Mouse (Mus musculus): ENCODE measurements around the gene Pkm. TPM values are rescaled to one million over a fixed set of nuclear protein-coding genes. Genes with fewer than 3 reads are reported as not detected.
A peak's percentile ranks its signal among the peaks of the same experiment; 100 is the strongest.

Gene Pkm
- 1,134 and 1,145 TPM in 2 replicates for polyA plus RNA-seq (2014; fragmentation: Nextera tagmentation; extraction: Ambion mirVana)

DNA sequence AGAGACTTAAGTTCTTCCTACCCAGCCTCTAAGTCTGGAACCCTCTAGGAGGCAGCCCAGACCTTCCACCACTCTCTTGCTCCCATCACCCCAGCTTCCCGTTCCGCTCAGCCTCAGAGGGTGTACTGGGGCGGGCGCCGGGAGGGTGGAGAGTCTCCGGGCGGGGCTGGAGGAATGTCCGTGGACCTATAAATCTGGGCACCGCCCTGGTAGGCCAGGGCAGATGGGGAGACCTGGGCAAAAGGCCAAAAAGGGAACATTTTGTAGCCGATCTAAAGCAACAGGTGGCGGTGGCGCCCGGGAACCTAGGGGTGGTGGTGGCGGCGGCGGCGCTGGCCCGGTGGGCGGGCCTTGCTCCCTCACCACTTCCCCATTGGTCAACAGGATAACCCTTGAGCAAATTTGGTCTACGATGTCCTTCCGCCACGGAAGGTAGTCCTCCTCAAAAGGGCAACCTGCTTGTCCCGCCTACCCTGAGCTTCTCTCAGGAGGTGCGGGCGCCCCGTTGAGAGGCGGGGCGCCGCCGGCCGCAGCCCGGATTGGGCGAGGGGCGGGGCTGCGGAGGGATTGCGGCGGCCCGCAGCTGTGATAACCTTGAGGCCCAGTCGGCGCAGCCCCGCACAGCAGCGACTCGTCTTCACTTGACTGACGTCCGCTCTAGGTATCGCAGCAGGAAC is at the start of gene Pkm:
Gene Pkm, plus strand, starts transcription at position 411 of the 677 bp plus-strand sequence.
- ATAC-seq (ENCODE audit: insufficient number of reproducible peaks, insufficient read depth, low FRiP score, low read depth) = peak; percentile 91
- WGBS = under 1% methylated on average over 46 of the region's 46 CpGs
- Histone ChIP-seq H3K9me3 (ENCODE audit: control insufficient read depth, low read depth, low read length) (no peaks in the 10 kb centered on the region), H3K4me3 (ENCODE audit: low read depth, low read length) (peak within 1 kb of the TSS; percentile 79), H3K27ac (ENCODE audit: low read length) (peak within 1 kb of the TSS; percentile 97), H3K9ac (replicated peaks; ENCODE audit: low read depth, low read length) (peak within 1 kb of the TSS; percentile 84), H3K4me2 (replicated peaks; ENCODE audit: low read depth, low read length) (peak within 1 kb of the TSS; percentile 50), H3K4me1 (ENCODE audit: control insufficient read depth, insufficient read depth, low read length) (peaks cover 25% of the 10 kb centered on the region; the same call in 1 of the 2 replicates), H3K36me3 (ENCODE audit: control insufficient read depth, insufficient read depth, low read length) (peaks cover 10% of the 10 kb centered on the region; the same call in 1 of the 2 replicates), H3K27me3 (ENCODE audit: control insufficient read depth, insufficient read depth, low read length) (no peaks in the 10 kb centered on the region)

DNA sequence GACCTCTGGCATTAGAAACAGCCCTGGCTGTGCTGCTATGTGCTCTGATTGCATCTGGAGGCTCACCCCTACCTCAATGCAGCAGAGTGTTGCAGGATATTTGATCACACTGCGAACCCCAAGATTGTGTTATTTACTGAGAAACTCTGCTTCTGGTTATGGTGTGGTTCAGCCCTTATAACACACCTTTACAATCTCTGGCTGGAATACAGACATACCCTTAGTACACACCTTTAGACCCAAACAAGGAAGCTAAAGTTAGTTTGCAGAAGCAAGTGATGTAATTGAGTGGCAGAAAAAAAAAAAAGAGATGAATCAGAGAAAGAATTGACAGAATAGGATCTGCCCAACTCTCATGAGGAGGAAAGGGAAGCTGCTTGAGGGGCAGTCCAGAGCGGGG is 45.2 kb upstream of the Pkm start:
- Histone ChIP-seq H3K36me3 (ENCODE audit: control insufficient read depth, insufficient read depth, low read length) (no peaks in the 10 kb centered on the region), H3K4me1 (ENCODE audit: control insufficient read depth, insufficient read depth, low read length) (no peaks in the 10 kb centered on the region), H3K27ac (ENCODE audit: low read length) (no peak overlapping the region), H3K9me3 (ENCODE audit: control insufficient read depth, low read depth, low read length) (no peaks in the 10 kb centered on the region), H3K9ac (replicated peaks; ENCODE audit: low read depth, low read length) (no peak overlapping the region), H3K4me2 (replicated peaks; ENCODE audit: low read depth, low read length) (no peak overlapping the region), H3K4me3 (ENCODE audit: low read depth, low read length) (no peak overlapping the region), H3K27me3 (ENCODE audit: control insufficient read depth, insufficient read depth, low read length) (no peaks in the 10 kb centered on the region)
- 87% methylated on average over 2 of the region's 2 CpGs for WGBS
- ATAC-seq (ENCODE audit: insufficient number of reproducible peaks, insufficient read depth, low FRiP score, low read depth) = no peak

DNA sequence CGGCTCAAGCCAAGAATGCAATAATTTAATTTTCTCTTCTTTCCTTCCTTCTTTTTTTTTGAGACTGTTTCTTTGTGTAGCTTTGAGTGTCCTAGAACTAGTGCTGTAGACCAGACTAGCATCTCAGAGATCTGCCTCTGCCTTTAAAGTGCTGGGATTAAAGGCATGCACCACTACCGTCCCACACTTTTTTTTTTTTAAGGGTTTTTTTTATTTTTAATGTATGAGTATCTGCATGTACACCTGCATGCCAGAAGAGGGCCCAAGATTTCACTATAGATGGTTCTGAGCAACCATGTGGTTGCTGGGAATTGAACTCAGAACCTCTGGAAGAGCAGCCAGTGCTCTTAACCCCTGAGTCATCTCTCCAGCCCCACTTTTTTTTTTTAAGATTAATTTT is 40.4 kb upstream of the Pkm start:
- no peak overlapping the region for H3K27ac ChIP-seq (ENCODE audit: low read length)
- H3K4me1 ChIP-seq (ENCODE audit: control insufficient read depth, insufficient read depth, low read length) = peaks cover 7% of the 10 kb centered on the region; the same call in 1 of the 2 replicates
- H3K36me3 ChIP-seq (ENCODE audit: control insufficient read depth, insufficient read depth, low read length) = no peaks in the 10 kb centered on the region
- no peaks in the 10 kb centered on the region for H3K27me3 ChIP-seq (ENCODE audit: control insufficient read depth, insufficient read depth, low read length)
- H3K9me3 ChIP-seq (ENCODE audit: control insufficient read depth, low read depth, low read length) = no peaks in the 10 kb centered on the region
- no peak for ATAC-seq (ENCODE audit: insufficient number of reproducible peaks, insufficient read depth, low FRiP score, low read depth)
- H3K4me3 ChIP-seq (ENCODE audit: low read depth, low read length) = no peak overlapping the region
- H3K4me2 ChIP-seq (replicated peaks; ENCODE audit: low read depth, low read length) = no peak overlapping the region
- 76% methylated on average over 2 of the region's 2 CpGs for WGBS
- H3K9ac ChIP-seq (replicated peaks; ENCODE audit: low read depth, low read length) = no peak overlapping the region

DNA sequence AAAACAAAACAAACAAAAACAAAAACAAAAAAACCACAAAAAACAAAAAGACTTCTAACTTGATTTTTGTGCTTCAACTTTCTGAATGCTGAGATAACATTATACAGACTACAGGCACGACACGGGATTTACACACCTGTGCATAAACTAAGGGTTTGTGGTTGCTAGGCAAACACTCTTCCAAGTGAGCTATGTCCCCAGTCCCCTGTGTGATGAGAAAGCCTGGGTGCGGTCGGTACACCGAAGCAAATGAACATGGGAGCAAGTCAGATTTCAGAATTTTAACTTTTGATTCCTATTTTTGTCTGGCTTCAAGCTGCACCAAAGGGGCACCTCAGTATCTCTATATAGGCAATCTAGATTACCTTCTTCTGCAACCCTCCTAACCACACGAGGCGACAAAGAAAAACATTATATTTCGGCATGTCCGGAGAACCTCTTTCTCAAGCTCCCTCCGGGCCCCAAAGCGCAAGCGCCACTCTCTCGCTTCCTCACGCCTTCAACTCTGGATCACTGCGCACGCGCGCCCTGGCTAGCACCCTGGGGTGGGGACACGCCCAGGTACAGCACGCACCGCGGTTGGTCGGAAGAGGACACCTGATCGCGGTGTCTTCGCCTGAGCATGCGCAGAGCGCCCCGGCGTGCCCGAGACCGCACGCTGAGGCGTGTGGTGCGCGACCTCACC is 39.4 kb upstream of the Pkm start, which contains the start of gene Parp6:
Gene Parp6, plus strand, starts transcription at position 663 of the 685 bp plus-strand sequence.
- under 1% methylated on average over 36 of the region's 36 CpGs for WGBS
- Histone ChIP-seq H3K27ac (ENCODE audit: low read length) (peak within 1 kb of the TSS; percentile 86), H3K9ac (replicated peaks; ENCODE audit: low read depth, low read length) (peak within 1 kb of the TSS; percentile 64), H3K4me3 (ENCODE audit: low read depth, low read length) (peak within 1 kb of the TSS; percentile 80), H3K36me3 (ENCODE audit: control insufficient read depth, insufficient read depth, low read length) (no peaks in the 10 kb centered on the region), H3K27me3 (ENCODE audit: control insufficient read depth, insufficient read depth, low read length) (no peaks in the 10 kb centered on the region), H3K4me1 (ENCODE audit: control insufficient read depth, insufficient read depth, low read length) (peaks cover 7% of the 10 kb centered on the region; the same call in 1 of the 2 replicates), H3K9me3 (ENCODE audit: control insufficient read depth, low read depth, low read length) (no peaks in the 10 kb centered on the region), H3K4me2 (replicated peaks; ENCODE audit: low read depth, low read length) (peak within 1 kb of the TSS; percentile 66)
- peak; percentile 100 for ATAC-seq (ENCODE audit: insufficient number of reproducible peaks, insufficient read depth, low FRiP score, low read depth)

DNA sequence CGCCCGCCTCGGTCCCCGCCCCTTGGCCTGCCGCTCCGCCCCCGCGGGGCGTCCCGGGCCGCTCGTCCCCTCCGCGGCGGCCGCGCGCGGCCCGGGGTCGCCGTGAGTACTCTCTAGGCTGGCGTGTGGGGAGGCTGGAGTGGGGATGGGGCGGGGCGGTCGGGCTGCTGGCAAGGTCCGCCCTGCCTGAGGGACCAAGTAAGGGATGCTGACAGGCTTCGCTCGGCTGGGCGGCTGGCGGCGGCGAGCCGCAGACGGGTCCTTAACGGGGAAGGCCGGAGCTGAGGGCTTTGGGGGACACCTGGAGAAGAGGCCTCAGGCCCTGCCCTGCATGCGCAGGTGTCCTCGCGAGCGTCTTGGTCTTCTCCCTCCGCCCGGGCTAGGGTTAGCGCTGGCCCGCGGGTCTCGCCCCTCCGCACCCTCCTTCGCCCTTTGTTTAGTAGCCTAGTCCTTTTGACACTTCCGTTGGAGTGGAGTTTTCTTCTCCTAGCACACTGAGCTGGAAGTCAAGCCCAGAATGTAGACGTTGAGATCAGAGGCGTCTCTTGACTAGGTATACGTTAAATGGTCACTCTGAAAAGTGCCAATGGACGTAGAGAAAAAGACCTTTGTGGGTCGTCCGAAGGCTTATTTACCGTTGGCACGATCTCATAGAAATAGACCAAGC is 38.7 kb upstream of the Pkm start:
- peak overlapping the region; percentile 64 for H3K9ac ChIP-seq (replicated peaks; ENCODE audit: low read depth, low read length)
- ATAC-seq (ENCODE audit: insufficient number of reproducible peaks, insufficient read depth, low FRiP score, low read depth) = no peak
- H3K4me3 ChIP-seq (ENCODE audit: low read depth, low read length) = peak overlapping the region; percentile 80
- peaks cover 6% of the 10 kb centered on the region for H3K36me3 ChIP-seq (ENCODE audit: control insufficient read depth, insufficient read depth, low read length)
- under 1% methylated on average over 58 of the region's 58 CpGs for WGBS
- H3K4me2 ChIP-seq (replicated peaks; ENCODE audit: low read depth, low read length) = peak overlapping the region; percentile 53
- peaks cover 7% of the 10 kb centered on the region; the same call in 1 of the 2 replicates for H3K4me1 ChIP-seq (ENCODE audit: control insufficient read depth, insufficient read depth, low read length)
- no peaks in the 10 kb centered on the region for H3K9me3 ChIP-seq (ENCODE audit: control insufficient read depth, low read depth, low read length)
- H3K27me3 ChIP-seq (ENCODE audit: control insufficient read depth, insufficient read depth, low read length) = no peaks in the 10 kb centered on the region
- peak overlapping the region; percentile 86 for H3K27ac ChIP-seq (ENCODE audit: low read length)

DNA sequence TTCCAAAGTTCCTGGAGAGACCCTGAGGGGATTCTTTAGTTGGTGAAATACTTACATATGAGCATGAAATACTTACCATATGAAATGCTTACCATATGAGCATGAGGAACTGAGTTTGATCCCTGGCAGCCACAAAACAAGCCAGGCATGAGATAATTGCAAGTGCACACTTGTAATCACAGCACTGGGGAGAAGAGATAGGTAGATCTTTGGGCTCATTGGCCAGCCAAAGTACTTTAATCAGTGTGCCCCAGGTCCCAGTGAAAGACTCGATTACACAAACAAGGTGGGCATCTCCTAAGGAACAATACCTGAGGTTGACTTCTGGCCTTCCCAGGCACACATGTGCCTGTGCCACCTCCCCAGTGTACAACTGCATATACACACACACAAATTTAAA is 17.8 kb upstream of the Pkm start:
- Histone ChIP-seq H3K9ac (replicated peaks; ENCODE audit: low read depth, low read length) (no peak overlapping the region), H3K4me2 (replicated peaks; ENCODE audit: low read depth, low read length) (no peak overlapping the region), H3K4me3 (ENCODE audit: low read depth, low read length) (no peak overlapping the region), H3K9me3 (ENCODE audit: control insufficient read depth, low read depth, low read length) (no peaks in the 10 kb centered on the region), H3K27me3 (ENCODE audit: control insufficient read depth, insufficient read depth, low read length) (no peaks in the 10 kb centered on the region), H3K4me1 (ENCODE audit: control insufficient read depth, insufficient read depth, low read length) (no peaks in the 10 kb centered on the region), H3K36me3 (ENCODE audit: control insufficient read depth, insufficient read depth, low read length) (peaks cover 52% of the 10 kb centered on the region), H3K27ac (ENCODE audit: low read length) (no peak overlapping the region)
- 94% methylated on average over 1 of the region's 1 CpGs for WGBS
- no peak for ATAC-seq (ENCODE audit: insufficient number of reproducible peaks, insufficient read depth, low FRiP score, low read depth)

DNA sequence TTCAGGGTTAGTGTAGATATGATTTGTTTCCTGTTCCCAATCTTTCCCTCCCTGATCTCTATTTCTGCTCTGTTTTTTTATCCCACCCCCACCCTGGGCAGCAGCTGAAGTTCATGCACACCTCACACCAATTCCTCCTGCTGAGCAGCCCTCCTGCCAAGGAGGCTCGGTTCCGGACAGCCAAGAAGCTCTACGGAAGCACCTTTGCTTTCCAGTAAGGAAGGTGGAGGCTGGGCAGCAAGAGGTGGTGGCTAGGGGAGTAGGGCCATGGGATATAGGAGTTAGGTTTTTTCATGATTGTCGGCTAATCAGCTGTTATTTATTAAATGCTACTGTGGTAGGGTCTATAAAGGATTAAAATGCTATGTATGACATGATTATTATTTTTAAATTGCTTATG is 16.2 kb upstream of the Pkm start:
- Histone ChIP-seq H3K9ac (replicated peaks; ENCODE audit: low read depth, low read length) (no peak overlapping the region), H3K4me2 (replicated peaks; ENCODE audit: low read depth, low read length) (no peak overlapping the region), H3K4me3 (ENCODE audit: low read depth, low read length) (no peak overlapping the region), H3K27me3 (ENCODE audit: control insufficient read depth, insufficient read depth, low read length) (no peaks in the 10 kb centered on the region), H3K9me3 (ENCODE audit: control insufficient read depth, low read depth, low read length) (no peaks in the 10 kb centered on the region), H3K36me3 (ENCODE audit: control insufficient read depth, insufficient read depth, low read length) (peaks cover 44% of the 10 kb centered on the region), H3K27ac (ENCODE audit: low read length) (no peak overlapping the region), H3K4me1 (ENCODE audit: control insufficient read depth, insufficient read depth, low read length) (no peaks in the 10 kb centered on the region)
- ATAC-seq (ENCODE audit: insufficient number of reproducible peaks, insufficient read depth, low FRiP score, low read depth) = no peak
- WGBS = 93% methylated on average over 4 of the region's 4 CpGs

DNA sequence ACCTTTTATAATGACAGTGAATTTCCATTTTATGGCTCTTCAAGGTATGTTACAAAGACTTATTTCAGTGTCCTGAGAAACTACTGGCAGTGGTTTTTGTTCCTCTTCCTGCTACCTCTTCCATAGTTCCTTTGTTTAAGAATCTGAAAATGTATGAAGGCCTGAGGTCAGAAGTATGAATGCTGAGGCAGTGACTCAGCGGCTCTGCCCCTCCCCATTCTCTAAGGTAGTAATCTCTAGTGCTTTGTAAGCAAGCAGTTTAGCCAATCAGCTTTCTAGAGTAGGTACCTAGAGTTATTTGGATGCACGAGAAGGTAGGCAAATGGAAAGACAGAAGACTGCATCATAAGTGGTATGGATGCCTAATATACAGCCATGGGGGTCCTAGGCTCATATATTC is 14.8 kb upstream of the Pkm start:
- WGBS = 79% methylated on average over 2 of the region's 2 CpGs
- ATAC-seq (ENCODE audit: insufficient number of reproducible peaks, insufficient read depth, low FRiP score, low read depth) = no peak
- Histone ChIP-seq H3K4me2 (replicated peaks; ENCODE audit: low read depth, low read length) (no peak overlapping the region), H3K4me1 (ENCODE audit: control insufficient read depth, insufficient read depth, low read length) (no peaks in the 10 kb centered on the region), H3K4me3 (ENCODE audit: low read depth, low read length) (no peak overlapping the region), H3K27ac (ENCODE audit: low read length) (no peak overlapping the region), H3K27me3 (ENCODE audit: control insufficient read depth, insufficient read depth, low read length) (no peaks in the 10 kb centered on the region), H3K9me3 (ENCODE audit: control insufficient read depth, low read depth, low read length) (no peaks in the 10 kb centered on the region), H3K9ac (replicated peaks; ENCODE audit: low read depth, low read length) (no peak overlapping the region), H3K36me3 (ENCODE audit: control insufficient read depth, insufficient read depth, low read length) (peaks cover 36% of the 10 kb centered on the region)
